Mouse (Mus musculus): ENCODE measurements around the gene Snx30.

The Snx30 gene

GRCm38 (mm10) chr4:59914608-59915403, 109.2 kb downstream of the Snx30 start, which contains the start of gene Slc46a2:
Gene Slc46a2 (minus strand): TSS chr4:59915056.
- DNase-seq: no peak

GRCm38 (mm10) chr4:59917966-59918365, 112.3 kb downstream of the Snx30 start:
- no peak for DNase-seq

- DNase-seq: peak; percentile 49 to 61
Measured at GRCm38 (mm10) chr4:59925082-59925481, 119.4 kb downstream of the Snx30 start.

- no peak for DNase-seq
Measured at GRCm38 (mm10) chr4:59927666-59928065, 122.0 kb downstream of the Snx30 start.

GRCm38 (mm10) chr4:59928347-59928746, 122.7 kb downstream of the Snx30 start:
- DNase-seq: peak; percentile 83 to 86

GRCm38 (mm10) chr4:59932505-59933281, 127.1 kb downstream of the Snx30 start:
- peak; percentile 33 for DNase-seq

- no peak for DNase-seq
Measured at GRCm38 (mm10) chr4:59937543-59937942, 131.9 kb downstream of the Snx30 start.
